Mouse (Mus musculus): ENCODE measurements around the gene Ntrk3.

DNA sequence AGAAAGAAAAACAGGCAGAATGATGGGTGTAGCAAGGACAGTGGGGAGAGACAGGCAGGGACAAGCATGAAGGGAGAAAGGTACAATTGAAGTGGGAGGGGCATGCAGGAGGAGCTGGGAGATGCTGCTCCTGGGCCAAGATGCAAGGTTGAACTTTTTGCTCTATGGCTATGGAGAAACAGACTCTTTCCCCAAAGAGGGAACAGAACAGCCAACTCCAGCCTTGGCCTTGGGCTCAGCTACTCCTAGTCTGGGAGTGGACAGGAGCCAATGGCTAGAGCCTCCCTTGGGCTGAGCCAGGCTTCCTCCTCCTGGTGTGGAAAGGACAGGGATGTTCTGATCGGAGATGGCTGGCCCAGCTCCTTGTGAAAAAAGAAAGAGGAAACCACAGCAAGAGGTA lies 145.6 kb downstream of the Ntrk3 start:
- TF ChIP-seq EP300 (optimal IDR thresholded peaks at IDR 0.05) (no peak), CTCF (IDR thresholded peaks at IDR 0.05; ENCODE audit: low read depth) (no peak)
